Mouse (Mus musculus): ENCODE measurements around the gene Pick1.

GRCm38 (mm10) chr15:79192885-79193845, 35.8 kb upstream of the Pick1 start:
- TF ChIP-seq CTCF (IDR thresholded peaks at IDR 0.05; ENCODE audit: extremely low read depth, insufficient read depth, insufficient read length, insufficient replicate concordance) (no peak), POLR2A (IDR thresholded peaks at IDR 0.05; ENCODE audit: low read depth, low read length) (no peak)

All from spleen, adult 2 months (tissue).